Mouse (Mus musculus): ENCODE measurements around the gene Col23a1.

Gene Col23a1

DNA sequence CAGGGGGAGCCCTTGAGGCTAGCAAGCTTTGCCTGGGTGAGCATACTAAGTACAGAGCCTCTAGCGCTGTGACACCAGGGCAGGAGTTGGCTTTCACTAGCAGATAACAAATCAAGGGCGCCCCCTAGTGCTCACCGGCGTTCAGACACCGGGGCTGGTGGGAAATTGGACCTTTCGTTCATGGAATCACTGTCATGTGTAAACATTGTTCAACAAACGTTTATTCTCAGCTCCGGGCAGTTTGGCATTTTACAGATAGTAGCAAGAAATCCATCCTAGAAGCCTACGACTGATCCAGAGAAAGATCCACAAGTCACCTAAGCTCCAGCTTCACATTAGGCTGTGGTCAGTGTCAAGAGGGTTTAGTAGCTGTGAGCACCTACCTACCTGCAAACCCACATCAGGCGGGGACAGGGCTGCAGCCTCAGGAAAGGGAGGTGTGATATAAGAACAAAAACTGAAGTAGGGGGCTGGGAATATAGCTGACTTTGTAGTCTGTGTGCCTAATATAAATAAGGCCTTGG, 250.1 kb downstream of the Col23a1 start:
- DNase-seq (ENCODE audit: low read depth, low spot score), result peak; percentile 91

DNA sequence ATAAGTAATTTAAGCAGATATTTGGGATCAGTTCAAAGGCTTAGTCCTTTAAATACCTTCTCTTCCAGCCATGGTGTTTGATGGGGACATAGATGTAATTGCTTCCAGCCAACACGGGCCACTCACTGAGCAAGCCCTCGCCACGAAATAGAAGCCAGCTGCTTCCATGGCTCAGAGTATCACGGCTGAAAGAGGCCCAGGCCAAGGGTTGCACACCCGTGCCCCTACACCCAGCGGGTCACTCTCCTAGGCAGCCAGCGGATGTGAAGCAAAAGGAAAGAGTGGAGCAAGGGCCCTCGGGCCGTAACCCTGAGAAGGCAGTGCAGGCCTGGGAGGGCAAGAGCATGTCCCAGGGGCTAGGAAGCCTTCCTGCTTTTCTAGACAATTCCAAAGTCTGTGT, 252.7 kb downstream of the Col23a1 start:
- DNase-seq (ENCODE audit: low read depth, low spot score), result no peak

- DNase-seq (ENCODE audit: low read depth, low spot score), result no peak
These were observed 253.8 kb downstream of the Col23a1 start for GRCm38 (mm10) chr11:51543487-51544050.

DNA sequence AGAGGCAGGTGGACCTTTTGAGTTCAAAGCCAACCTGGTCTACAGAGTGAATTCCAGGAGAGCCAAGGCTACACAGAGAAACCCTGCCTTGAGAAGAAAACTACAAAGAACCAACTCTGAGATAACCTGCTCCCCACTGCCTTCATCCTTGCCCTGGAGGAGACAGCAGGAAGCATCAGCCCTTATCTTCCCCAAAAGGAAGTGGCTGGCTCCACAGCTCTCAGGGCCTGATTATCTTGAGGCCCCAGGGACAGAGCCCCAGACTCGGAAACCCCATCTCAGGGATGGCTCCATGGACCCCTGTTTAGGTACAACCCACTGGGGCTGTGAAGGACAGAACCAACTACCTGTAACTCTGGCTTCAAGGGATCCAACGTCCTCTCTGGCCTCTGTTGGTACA, 254.7 kb downstream of the Col23a1 start:
- DNase-seq (ENCODE audit: low read depth, low spot score), result no peak

DNA sequence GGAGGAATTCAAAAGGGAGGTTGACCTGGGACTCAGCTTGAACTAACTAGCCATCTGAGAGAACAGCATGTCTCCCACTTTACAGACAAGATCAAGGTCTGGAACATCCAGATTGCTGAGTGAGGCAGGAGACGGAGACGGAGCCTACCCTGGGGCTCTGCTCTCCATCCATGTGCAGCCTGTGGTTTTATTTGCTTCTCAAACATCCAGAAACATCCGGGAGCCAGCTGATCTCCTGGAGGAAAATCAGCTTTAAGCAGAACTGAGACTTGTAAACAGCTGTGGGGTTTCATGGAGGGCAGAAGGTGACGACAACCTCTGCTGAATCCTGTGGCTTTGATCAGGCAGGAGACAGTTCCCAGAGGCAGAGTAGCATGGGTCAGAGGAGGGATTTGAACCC, 256.1 kb downstream of the Col23a1 start:
- no peak for DNase-seq (ENCODE audit: low read depth, low spot score)

DNA sequence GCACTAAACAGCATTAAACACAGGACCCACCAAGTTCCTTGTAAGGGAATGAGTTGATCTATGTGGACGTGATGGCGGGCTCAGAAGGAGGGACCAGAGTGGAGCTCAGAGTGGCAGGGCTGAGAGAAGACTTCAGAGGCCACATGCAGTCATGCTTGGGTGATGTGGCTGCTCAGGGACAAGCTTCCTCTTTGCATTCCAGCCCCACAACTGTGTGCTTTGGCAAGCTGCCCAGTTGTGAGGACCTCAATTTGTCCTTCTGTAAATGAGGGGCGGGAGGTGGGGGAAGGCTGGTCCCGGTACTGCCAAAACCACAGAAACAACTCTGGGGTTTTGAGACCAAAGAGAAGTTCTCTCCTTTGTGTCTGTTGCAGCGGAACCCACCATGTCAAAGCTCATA, 261.5 kb downstream of the Col23a1 start:
- DNase-seq (ENCODE audit: low read depth, low spot score), result no peak

DNA sequence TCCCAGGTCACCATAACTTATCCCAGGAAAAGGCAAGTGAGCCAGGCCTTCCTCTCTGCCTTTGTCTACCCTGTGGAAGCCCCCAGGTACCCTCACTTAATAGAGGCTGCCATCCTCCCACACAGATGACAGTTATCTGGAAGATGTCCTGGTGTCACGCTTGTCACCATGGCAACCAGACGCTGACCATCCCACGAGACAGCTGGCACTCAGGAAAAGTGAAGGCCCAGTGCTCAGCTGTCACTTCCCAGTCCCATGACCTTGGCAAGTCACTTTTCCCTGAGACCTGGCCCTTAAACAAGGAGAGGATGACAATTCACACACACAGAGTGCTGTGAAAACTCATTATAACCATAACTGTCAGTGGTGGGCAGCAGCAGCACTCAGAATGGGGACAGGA, 262.4 kb downstream of the Col23a1 start:
- DNase-seq (ENCODE audit: low read depth, low spot score), result no peak

- DNase-seq (ENCODE audit: low read depth, low spot score), result no peak
These were observed 264.9 kb downstream of the Col23a1 start for GRCm38 (mm10) chr11:51554590-51554989.

GRCm38 (mm10) chr11:51555066-51555465, 265.3 kb downstream of the Col23a1 start:
- DNase-seq (ENCODE audit: low read depth, low spot score), result no peak

DNA sequence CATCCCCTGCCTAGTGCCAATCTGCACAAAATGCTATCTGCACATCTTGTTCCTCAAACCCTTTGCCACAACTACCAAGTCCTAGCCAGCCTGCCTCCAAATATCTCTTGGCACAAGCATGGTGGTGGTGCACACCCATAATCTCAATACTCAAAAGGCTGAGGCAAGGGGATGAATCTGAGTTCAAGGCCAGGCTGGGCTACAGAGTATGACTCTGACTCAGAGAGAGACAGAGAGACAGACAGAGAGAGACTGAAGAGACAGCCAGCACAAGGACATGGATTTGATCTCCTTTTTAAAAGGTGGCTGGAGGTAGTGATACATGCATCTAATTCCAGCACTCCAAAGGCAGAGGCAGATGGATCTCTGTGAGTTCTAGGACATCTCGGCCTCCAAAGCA, 273.6 kb downstream of the Col23a1 start:
- no peak for DNase-seq (ENCODE audit: low read depth, low spot score)

GRCm38 (mm10) chr11:51565062-51565461, 275.3 kb downstream of the Col23a1 start:
- no peak for DNase-seq (ENCODE audit: low read depth, low spot score)

GRCm38 (mm10) chr11:51565951-51566350, 276.2 kb downstream of the Col23a1 start:
- DNase-seq (ENCODE audit: low read depth, low spot score), result no peak

- no peak for DNase-seq (ENCODE audit: low read depth, low spot score)
These were observed 279.1 kb downstream of the Col23a1 start for GRCm38 (mm10) chr11:51568801-51569200.

- no peak for DNase-seq (ENCODE audit: low read depth, low spot score)
These were observed 286.7 kb downstream of the Col23a1 start for GRCm38 (mm10) chr11:51576454-51576853.

- no peak for DNase-seq (ENCODE audit: low read depth, low spot score)
These were observed 287.9 kb downstream of the Col23a1 start for GRCm38 (mm10) chr11:51577587-51577986.

- no peak for DNase-seq (ENCODE audit: low read depth, low spot score)
These were observed 289.3 kb downstream of the Col23a1 start for GRCm38 (mm10) chr11:51579024-51579423.

DNA sequence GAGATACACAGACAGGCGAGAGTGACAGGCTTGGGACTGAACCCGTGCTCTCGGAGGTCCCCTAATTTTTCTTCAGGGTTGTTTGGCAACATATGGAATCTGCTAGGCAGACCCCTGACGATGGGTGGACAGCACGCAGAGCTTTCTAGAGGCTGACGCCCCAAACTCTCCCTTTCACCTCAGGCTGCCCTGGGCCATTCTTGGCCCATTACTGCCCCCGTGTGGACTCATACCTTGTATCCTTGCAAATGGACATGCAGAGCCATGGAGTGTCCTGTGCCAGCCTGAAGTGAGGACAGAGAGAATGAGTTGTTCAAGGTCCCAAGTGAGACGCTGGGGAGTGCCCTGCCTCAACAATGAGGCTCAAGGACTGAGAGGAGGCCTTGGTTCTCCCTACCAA, 293.0 kb downstream of the Col23a1 start:
- DNase-seq (ENCODE audit: low read depth, low spot score), result no peak

GRCm38 (mm10) chr11:51584057-51584430, 294.3 kb downstream of the Col23a1 start:
- no peak for DNase-seq (ENCODE audit: low read depth, low spot score)

- peak; percentile 95 for DNase-seq (ENCODE audit: low read depth, low spot score)
These were observed 294.9 kb downstream of the Col23a1 start, which contains the start of gene Phykpl for GRCm38 (mm10) chr11:51584431-51585248. Gene Phykpl, plus strand, starts transcription at chr11:51584757.

DNA sequence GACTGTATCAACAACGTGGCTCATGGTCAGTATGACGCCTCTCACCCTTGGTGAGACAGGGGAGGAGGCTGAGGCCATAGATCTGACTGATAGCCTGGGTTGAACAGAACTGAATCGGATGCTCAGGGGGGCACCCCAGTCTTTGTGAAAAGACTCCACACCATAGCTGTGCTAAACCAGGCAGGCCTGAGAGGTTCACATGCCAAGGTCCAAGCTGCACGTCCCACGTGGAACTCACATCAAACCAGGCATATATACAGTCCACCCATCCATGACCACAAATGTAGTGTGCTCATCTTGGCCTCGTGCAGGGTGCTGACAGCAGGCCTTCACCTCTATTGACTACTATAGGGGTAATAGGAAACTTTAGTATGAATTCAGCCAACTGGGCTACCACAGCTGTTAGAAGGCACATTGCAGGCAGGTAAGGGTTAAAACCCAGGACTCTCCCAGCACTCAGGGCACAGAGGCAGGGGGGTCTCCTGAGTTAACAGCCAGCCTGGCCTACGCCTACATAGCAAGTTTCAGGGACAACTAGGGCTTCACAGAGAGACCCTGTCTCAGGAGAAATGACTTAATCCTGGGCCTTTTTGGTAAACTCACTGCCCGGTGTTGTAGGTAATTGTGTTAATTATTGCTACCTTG, 296.0 kb downstream of the Col23a1 start:
- no peak for DNase-seq (ENCODE audit: low read depth, low spot score)

DNA sequence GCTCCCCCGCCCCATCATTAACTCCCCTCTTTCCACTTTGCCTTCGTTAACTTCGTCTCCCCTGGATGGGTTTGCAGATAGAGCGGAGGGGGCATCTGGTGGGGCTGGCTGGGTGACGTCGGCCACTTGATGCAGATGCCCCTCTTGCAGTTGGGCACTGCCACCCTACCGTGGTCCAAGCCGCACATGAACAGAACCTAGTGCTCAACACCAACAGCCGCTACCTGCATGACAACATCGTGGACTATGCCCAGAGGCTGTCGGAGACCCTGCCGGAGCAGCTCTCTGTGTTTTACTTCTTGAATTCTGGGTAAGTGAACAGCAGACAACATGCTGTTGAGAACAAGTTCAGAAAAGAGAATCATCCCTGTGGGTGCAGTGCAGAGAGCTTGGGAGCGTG, 296.7 kb downstream of the Col23a1 start:
- DNase-seq (ENCODE audit: low read depth, low spot score), result no peak

DNA sequence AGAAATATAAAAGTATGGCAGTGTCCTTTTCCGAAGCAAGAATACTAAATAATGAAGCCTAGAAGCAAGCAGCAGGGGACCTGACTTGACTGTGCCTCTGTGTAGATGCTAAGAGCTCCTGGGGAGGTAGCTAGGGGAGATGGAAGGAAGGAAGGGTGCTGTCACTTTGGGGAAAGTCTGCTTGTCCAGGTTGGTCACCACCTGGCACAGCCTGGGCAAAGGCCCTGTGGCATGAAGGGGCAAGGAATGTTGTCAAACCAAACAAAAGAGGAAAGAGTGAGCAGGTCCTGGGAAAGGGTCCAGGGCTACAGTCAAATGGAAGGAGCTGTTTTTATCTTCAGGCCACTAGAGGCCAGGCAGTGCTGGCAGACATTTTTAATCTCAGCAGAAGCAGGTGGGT, 297.3 kb downstream of the Col23a1 start:
- no peak for DNase-seq (ENCODE audit: low read depth, low spot score)

GRCm38 (mm10) chr11:51588833-51589232, 299.1 kb downstream of the Col23a1 start:
- DNase-seq (ENCODE audit: low read depth, low spot score), result no peak

Measured in telencephalon, adult 2 months (tissue).